Mouse (Mus musculus): Measurements from ENCODE around the gene Cerk.

DNA sequence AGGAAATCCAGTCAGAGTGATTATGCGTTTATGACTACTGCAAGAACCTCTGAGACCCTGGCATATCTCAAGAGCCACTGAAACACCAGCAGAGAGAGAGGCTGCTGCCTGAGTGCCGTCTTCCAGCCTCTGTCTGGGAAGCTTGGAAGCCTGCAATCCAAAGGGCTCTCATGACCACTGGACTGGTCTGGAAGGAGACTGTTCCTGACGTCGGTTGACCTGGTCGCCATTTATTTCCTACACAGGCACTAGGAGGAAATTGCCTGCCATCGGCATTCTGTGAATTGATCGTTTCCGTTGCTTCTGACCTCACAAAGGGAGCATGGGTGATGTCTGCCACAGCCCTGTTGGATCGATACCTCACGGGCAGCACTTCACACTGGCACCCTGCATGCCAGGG is 9.8 kb downstream of the Cerk start:
- TF ChIP-seq CTCF (IDR thresholded peaks at IDR 0.05; ENCODE audit: control insufficient read depth, insufficient read depth, low read length) (no peak), POLR2A (IDR thresholded peaks at IDR 0.05; ENCODE audit: borderline replicate concordance, control insufficient read depth, low read depth, low read length) (no peak)

All from bone marrow, adult 2 months (tissue).